Mouse (Mus musculus): ENCODE measurements around the gene Nt5c2. TPM values are rescaled to one million over a fixed set of nuclear protein-coding genes. Genes with fewer than 3 reads are reported as not detected.

Gene Nt5c2
- total and polyA plus RNA-seq, 3 experiments, result 17.0 to 158 (median 148) TPM

- ATAC-seq (ENCODE audit: extremely low read depth, insufficient number of reproducible peaks, low FRiP score, poor library complexity, severe bottlenecking), result peak; percentile 22; the same call in 1 of the 2 replicates
- H3K36me3 ChIP-seq (replicated peaks), result no peaks in the 10 kb centered on the region
- TF ChIP-seq GATA2 (IDR thresholded peaks at IDR 0.05; ENCODE audit: borderline replicate concordance, low read depth, low read length) (no peak), GATA1 (IDR thresholded peaks at IDR 0.05; ENCODE audit: borderline replicate concordance, low read length) (no peak), POLR2AphosphoS5 (IDR thresholded peaks at IDR 0.05; ENCODE audit: insufficient replicate concordance, low read depth, low read length) (no peak), CTCF (IDR thresholded peaks at IDR 0.05; ENCODE audit: low read depth, low read length) (no peak), TAL1 (conservative IDR thresholded peaks at IDR 0.05; ENCODE audit: low read depth, low read length) (no peak)
- no peak overlapping the region for H3K4me3 ChIP-seq (ENCODE audit: low read depth, low read length)
- H3K4me1 ChIP-seq (ENCODE audit: insufficient read depth, low read depth, low read length), result peaks cover 39% of the 10 kb centered on the region
- H3K9me3 ChIP-seq (replicated peaks), result no peaks in the 10 kb centered on the region
- H3K27me3 ChIP-seq (ENCODE audit: insufficient read depth, low read length), result no peaks in the 10 kb centered on the region
- no peak for DNase-seq (ENCODE audit: low spot score)
Observed at GRCm38 (mm10) chr19:46968833-46969232, 46.1 kb downstream of the Nt5c2 start.

- Histone ChIP-seq H3K4me1 (ENCODE audit: insufficient read depth, low read depth, low read length) (peaks cover 43% of the 10 kb centered on the region), H3K36me3 (replicated peaks) (no peaks in the 10 kb centered on the region), H3K4me3 (ENCODE audit: low read depth, low read length) (no peak overlapping the region), H3K9me3 (replicated peaks) (no peaks in the 10 kb centered on the region), H3K27me3 (ENCODE audit: insufficient read depth, low read length) (no peaks in the 10 kb centered on the region)
- no peak for DNase-seq (ENCODE audit: low spot score)
- TF ChIP-seq TAL1 (conservative IDR thresholded peaks at IDR 0.05; ENCODE audit: low read depth, low read length), result no peak
- no peak for TF ChIP-seq GATA1 (IDR thresholded peaks at IDR 0.05; ENCODE audit: borderline replicate concordance, low read length)
- no peak for TF ChIP-seq POLR2AphosphoS5 (IDR thresholded peaks at IDR 0.05; ENCODE audit: insufficient replicate concordance, low read depth, low read length)
- no peak for TF ChIP-seq CTCF (IDR thresholded peaks at IDR 0.05; ENCODE audit: low read depth, low read length)
- no peak for TF ChIP-seq GATA2 (IDR thresholded peaks at IDR 0.05; ENCODE audit: borderline replicate concordance, low read depth, low read length)
- ATAC-seq (ENCODE audit: extremely low read depth, insufficient number of reproducible peaks, low FRiP score, poor library complexity, severe bottlenecking), result no peak
Observed at GRCm38 (mm10) chr19:46967861-46968260, 47.1 kb downstream of the Nt5c2 start.

- Histone ChIP-seq H3K36me3 (replicated peaks) (no peaks in the 10 kb centered on the region), H3K4me1 (ENCODE audit: insufficient read depth, low read depth, low read length) (peaks cover 36% of the 10 kb centered on the region), H3K9me3 (replicated peaks) (no peaks in the 10 kb centered on the region), H3K4me3 (ENCODE audit: low read depth, low read length) (no peak overlapping the region), H3K27me3 (ENCODE audit: insufficient read depth, low read length) (no peaks in the 10 kb centered on the region)
- ATAC-seq (ENCODE audit: extremely low read depth, insufficient number of reproducible peaks, low FRiP score, poor library complexity, severe bottlenecking) (no peak), DNase-seq (ENCODE audit: low spot score) (no peak)
- TF ChIP-seq CTCF (IDR thresholded peaks at IDR 0.05; ENCODE audit: low read depth, low read length) (no peak), GATA1 (IDR thresholded peaks at IDR 0.05; ENCODE audit: borderline replicate concordance, low read length) (no peak), GATA2 (IDR thresholded peaks at IDR 0.05; ENCODE audit: borderline replicate concordance, low read depth, low read length) (no peak), POLR2AphosphoS5 (IDR thresholded peaks at IDR 0.05; ENCODE audit: insufficient replicate concordance, low read depth, low read length) (no peak), TAL1 (conservative IDR thresholded peaks at IDR 0.05; ENCODE audit: low read depth, low read length) (no peak)
Observed at GRCm38 (mm10) chr19:46966330-46966729, 48.6 kb downstream of the Nt5c2 start.

GRCm38 (mm10) chr19:46965496-46965895 lies 49.5 kb downstream of the Nt5c2 start:
- TF ChIP-seq GATA1 (IDR thresholded peaks at IDR 0.05; ENCODE audit: borderline replicate concordance, low read length) (no peak), CTCF (IDR thresholded peaks at IDR 0.05; ENCODE audit: low read depth, low read length) (no peak), TAL1 (conservative IDR thresholded peaks at IDR 0.05; ENCODE audit: low read depth, low read length) (no peak), GATA2 (IDR thresholded peaks at IDR 0.05; ENCODE audit: borderline replicate concordance, low read depth, low read length) (no peak), POLR2AphosphoS5 (IDR thresholded peaks at IDR 0.05; ENCODE audit: insufficient replicate concordance, low read depth, low read length) (no peak)
- H3K9me3 ChIP-seq (replicated peaks), result no peaks in the 10 kb centered on the region
- peaks cover 34% of the 10 kb centered on the region for H3K4me1 ChIP-seq (ENCODE audit: insufficient read depth, low read depth, low read length)
- DNase-seq (ENCODE audit: low spot score) (no peak), ATAC-seq (ENCODE audit: extremely low read depth, insufficient number of reproducible peaks, low FRiP score, poor library complexity, severe bottlenecking) (no peak)
- H3K27me3 ChIP-seq (ENCODE audit: insufficient read depth, low read length), result no peaks in the 10 kb centered on the region
- no peak overlapping the region for H3K4me3 ChIP-seq (ENCODE audit: low read depth, low read length)
- H3K36me3 ChIP-seq (replicated peaks), result no peaks in the 10 kb centered on the region

GRCm38 (mm10) chr19:46964353-46964752 lies 50.6 kb downstream of the Nt5c2 start:
- H3K27me3 ChIP-seq (ENCODE audit: insufficient read depth, low read length), result no peaks in the 10 kb centered on the region
- no peak for DNase-seq (ENCODE audit: low spot score)
- ATAC-seq (ENCODE audit: extremely low read depth, insufficient number of reproducible peaks, low FRiP score, poor library complexity, severe bottlenecking), result no peak
- no peak overlapping the region for H3K4me3 ChIP-seq (ENCODE audit: low read depth, low read length)
- H3K4me1 ChIP-seq (ENCODE audit: insufficient read depth, low read depth, low read length), result peaks cover 41% of the 10 kb centered on the region
- TF ChIP-seq GATA1 (IDR thresholded peaks at IDR 0.05; ENCODE audit: borderline replicate concordance, low read length) (no peak), TAL1 (conservative IDR thresholded peaks at IDR 0.05; ENCODE audit: low read depth, low read length) (no peak)
- no peaks in the 10 kb centered on the region for H3K9me3 ChIP-seq (replicated peaks)
- peaks cover 5% of the 10 kb centered on the region for H3K36me3 ChIP-seq (replicated peaks)

- Histone ChIP-seq H3K4me3 (ENCODE audit: low read depth, low read length) (no peak overlapping the region), H3K4me1 (ENCODE audit: insufficient read depth, low read depth, low read length) (peaks cover 42% of the 10 kb centered on the region), H3K36me3 (replicated peaks) (peaks cover 11% of the 10 kb centered on the region), H3K27me3 (ENCODE audit: insufficient read depth, low read length) (no peaks in the 10 kb centered on the region), H3K9me3 (replicated peaks) (no peaks in the 10 kb centered on the region)
- TF ChIP-seq CTCF (IDR thresholded peaks at IDR 0.05; ENCODE audit: low read depth, low read length), result no peak
- no peak for TF ChIP-seq GATA1 (IDR thresholded peaks at IDR 0.05; ENCODE audit: borderline replicate concordance, low read length)
- no peak for TF ChIP-seq TAL1 (conservative IDR thresholded peaks at IDR 0.05; ENCODE audit: low read depth, low read length)
- TF ChIP-seq POLR2AphosphoS5 (IDR thresholded peaks at IDR 0.05; ENCODE audit: insufficient replicate concordance, low read depth, low read length), result no peak
- no peak for TF ChIP-seq GATA2 (IDR thresholded peaks at IDR 0.05; ENCODE audit: borderline replicate concordance, low read depth, low read length)
- DNase-seq (ENCODE audit: low spot score), result no peak
- ATAC-seq (ENCODE audit: extremely low read depth, insufficient number of reproducible peaks, low FRiP score, poor library complexity, severe bottlenecking), result no peak
Observed at GRCm38 (mm10) chr19:46963440-46963839, 51.5 kb downstream of the Nt5c2 start.
